Mouse (Mus musculus) gastrocnemius, postnatal 10 days (tissue): ENCODE results near the gene Smim24. TPM values are rescaled to one million over a fixed set of nuclear protein-coding genes. Genes with fewer than 3 reads are reported as not detected.

Source experiments
- DNase-seq: peaks from one replicate; pipeline ENCODE4 v3.0.0; 2021; ENCODE audit warnings: mixed read lengths
- total RNA-seq, 2 experiments: library from RNA; stranded (reverse); gene quantifications; 2 replicates each; pipeline ENCODE4 v1.2.3; 2021

Smim24 gene
- total RNA-seq, 2 experiments from 2014 or later, result 0.65 TPM; not detected in 1

GRCm38 (mm10) chr10:81422661-81423217, 29.9 kb downstream of the Smim24 start:
- no peak for DNase-seq

DNA sequence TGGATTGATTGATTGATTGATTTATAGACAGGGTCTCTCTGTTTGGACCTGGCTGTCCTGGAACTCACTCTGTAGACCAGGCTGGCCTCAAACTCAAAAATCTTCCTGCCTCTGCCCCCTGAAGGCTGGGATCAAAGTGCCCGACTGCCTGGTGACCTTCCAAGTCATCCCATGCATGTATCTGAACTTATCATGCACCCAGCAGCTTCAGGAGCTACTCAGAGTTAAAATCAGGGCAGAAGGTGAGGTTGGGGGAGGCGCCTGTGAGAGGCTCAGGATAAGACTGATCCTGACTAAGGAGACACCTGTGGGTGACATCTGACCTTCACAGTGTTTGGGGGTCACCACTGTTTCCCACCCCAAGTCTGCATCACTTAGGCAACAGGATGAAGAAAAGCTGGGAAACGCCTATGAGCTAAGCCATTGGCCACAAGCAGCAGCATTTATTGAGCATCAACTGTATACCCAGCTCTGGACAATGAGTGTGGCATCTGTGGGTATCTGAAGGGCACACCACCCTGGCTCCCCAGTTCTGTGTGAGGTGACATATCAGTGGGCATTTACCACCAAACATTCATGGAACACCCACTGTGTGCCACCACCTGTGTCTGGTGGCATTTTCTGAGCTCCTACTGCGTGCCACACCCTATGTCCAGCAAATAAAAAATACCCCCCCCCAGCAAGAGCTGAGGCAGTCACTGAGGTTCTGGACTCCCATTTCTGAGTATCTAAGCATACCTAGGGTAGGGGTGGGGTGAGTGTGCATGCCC, 30.8 kb downstream of the Smim24 start:
- peak; percentile 15 for DNase-seq

DNA sequence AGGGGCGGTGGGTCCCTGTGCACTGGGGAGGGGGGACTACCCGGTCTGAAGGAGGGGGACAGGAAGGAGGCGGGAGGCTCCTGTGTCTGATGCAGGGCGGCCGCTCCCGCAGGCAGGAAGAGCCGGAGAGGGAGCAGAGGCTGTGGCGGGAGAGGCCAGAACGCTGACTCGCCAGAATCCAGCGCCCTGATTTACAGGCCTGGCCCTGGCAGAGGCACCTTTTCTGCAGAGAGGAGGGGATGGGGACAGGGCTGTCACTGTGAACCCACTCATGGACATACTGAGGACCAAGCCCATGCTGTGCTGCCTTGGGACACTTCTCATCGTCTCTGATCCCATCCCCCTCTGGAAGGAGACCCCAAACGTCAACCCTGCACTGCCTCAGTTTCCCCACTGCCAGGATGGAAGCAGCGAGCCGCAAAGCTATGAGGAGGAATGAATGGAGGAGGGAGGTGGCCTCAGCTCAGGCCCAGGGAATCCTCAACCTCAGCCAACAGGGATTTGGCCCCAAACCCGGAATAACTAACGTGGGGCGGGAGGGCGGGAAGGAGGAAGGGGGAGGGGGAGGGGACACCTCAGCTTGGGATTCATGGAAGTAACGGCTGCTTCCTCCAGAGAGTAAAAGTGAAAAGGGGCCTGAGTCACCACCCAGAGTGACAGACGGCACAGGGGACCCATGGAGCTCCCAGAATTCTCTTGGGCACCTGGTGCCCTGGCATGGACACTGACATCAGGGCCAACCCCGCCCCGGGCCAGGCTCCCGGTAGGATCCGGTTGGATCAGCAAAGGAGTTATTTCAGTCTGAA, 31.6 kb downstream of the Smim24 start:
- DNase-seq, result peak; percentile 81

- peak; percentile 70 for DNase-seq
These were observed 32.5 kb downstream of the Smim24 start for GRCm38 (mm10) chr10:81425236-81425850.

GRCm38 (mm10) chr10:81426081-81426671, 33.3 kb downstream of the Smim24 start:
- DNase-seq, result peak; percentile 71

DNA sequence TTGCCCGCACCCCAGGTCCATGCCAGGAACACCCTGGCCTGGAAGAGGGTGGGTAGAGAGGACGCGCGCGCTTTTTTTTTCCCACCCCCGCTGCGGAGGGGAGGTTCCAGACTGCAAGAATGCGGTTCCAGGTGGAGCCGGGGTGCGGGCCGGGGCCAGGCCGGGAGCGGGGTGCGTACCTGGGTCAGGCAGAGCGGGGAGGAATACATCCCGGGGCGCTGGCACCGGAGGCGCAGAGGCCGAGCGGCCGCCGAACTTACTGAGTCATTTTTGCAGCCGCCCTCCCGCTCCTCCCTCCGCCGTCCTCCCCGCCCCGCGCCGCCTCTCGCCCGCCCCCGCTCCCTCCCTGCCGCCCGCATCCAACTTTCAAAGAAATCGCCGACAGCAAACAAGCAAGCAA, 34.0 kb downstream of the Smim24 start:
- peak; percentile 78 for DNase-seq

- DNase-seq, result no peak
These were observed 34.5 kb downstream of the Smim24 start for GRCm38 (mm10) chr10:81427327-81427726.

DNA sequence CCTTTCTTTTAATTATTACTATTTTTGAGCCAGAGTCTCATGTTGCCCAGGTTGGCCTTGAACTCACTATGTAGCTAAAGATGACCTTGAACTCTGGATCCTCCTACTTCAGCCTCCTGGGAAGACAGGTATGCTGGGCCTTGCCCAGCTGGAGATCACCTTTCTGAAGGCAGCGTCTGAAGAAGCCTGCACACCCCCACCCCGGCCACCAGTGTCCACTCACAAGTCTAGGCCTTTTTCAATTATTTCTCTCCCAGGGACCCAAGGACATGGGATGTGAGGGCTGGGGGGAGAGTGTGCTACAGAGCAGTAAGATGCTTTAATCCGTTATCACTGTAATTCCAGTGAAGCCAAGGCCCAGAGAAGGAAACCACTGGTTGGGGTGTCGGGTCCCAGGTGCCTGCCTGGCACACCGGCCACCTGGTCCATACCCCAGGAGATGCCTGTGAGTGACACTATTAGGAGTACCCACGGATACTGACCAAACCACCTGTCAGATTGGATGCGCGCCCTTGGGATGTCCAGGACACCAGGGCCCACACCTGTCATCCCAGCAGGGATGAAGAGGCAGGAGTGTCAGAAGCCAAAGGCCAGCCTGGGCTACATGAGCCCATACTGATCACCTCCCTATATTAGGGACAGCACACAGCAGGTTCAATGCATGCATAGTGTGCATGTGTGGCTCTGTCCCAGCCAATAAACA, 35.1 kb downstream of the Smim24 start:
- DNase-seq, result peak; percentile 14

DNA sequence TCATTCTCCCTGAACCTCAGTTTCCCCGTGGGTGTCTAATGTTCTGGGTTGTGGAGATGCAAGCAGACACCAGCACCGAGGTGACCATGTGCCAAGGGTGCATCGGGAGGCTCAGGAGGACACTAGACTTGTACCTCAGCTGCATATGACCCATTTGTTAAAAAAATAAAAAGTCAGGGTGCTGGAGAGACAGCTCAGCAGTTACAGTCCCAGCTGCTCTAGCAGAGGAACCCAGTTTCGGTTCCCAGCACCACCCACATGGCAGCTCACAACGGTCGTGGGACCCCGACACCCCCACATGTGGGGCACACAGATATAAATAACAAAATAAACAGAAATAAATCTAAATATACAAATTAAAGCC, 35.6 kb downstream of the Smim24 start:
- no peak for DNase-seq

GRCm38 (mm10) chr10:81429092-81429491, 36.2 kb downstream of the Smim24 start:
- DNase-seq, result peak; percentile 8

DNA sequence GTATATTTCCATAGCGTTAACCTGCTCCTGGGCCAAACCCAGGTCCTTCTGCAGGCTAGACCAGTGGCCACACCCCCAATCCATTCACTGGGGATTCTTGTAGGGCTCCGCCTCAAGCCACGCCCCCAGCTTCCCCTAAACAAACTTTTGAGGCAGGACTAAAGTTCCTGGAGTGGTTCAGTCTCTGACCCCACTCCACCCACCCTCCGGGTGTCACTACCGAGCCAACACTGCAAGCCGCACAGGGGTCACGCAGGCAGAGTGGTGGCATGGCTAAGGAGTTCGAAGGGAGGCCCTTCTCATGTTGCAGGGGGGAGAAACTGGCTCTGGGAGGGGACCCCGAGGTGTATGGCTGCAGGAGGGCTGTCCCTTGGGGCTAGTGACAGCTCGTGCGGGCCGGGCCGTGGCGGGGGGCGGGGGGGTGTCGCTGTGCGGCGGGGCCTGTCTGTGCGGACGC, 36.8 kb downstream of the Smim24 start:
- DNase-seq, result peak; percentile 79

GRCm38 (mm10) chr10:81430141-81430830, 37.4 kb downstream of the Smim24 start:
- peak; percentile 89 for DNase-seq

- DNase-seq, result peak; percentile 69
These were observed 38.1 kb downstream of the Smim24 start for GRCm38 (mm10) chr10:81430831-81431525.

- peak; percentile 36 for DNase-seq
These were observed 38.8 kb downstream of the Smim24 start for GRCm38 (mm10) chr10:81431526-81432168.

DNA sequence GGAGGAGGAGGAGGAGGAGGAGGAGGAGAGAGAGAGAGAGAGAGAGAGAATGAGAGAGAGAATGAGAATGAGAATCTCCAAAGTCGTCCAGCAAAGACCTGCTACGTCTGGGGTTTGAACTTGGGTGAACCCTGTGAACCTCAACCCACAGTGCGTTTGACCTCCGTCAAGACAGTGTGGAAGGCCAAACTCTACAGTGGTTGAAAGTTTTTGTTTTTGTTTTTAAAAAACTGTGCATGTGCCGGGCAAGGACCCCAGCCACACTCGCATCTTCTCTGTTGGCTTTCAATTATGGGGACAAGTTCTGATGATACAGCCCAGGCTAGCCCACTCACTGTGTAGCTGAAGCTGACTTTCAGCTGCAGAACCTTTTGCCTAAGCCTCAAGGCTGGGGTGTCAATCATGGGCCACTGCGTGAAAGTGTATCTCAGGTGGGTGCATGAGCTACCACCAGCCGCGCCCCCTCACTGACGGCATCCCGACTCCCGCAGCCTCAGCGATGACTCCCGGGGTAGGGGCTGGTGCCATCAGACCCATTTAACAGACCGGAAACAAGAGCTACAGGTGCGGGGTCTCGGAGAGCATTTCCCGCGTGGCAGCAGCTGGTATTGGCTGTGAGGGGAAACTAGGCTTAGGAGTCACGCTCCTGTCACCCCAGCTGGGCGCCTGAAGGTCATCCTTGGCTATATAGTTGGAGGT, 39.5 kb downstream of the Smim24 start:
- peak; percentile 28 for DNase-seq

DNA sequence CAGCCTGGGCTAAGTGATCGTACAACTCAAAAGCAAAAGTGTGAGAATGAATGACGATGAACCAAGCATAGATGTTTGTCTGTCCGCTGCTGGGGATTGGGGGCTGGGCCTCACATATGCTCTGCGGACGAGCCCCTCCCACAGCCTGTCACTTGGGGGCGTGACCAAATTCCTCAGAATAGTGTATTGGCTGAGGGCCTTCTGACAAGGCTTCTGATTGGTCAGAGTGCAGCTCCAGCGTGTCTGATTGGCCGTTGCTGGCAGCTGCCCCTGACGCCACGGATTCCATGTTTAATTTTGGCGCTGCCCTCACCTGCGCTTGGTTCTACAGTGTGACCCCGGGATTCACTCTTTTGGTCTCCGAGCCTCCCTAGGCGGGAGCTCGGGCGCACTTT, 40.0 kb downstream of the Smim24 start:
- peak; percentile 88 for DNase-seq

GRCm38 (mm10) chr10:81433541-81434289, 40.9 kb downstream of the Smim24 start:
- DNase-seq, result peak; percentile 49
